Mouse (Mus musculus): ENCODE measurements at regions not wholly inside any gene's neighbourhood (a gene's known extent, or its start where the extent isn't known, plus 50 kb on each side); places are given as distances from the start of the nearest gene placed in this dataset.
"Not testable (repeated sequence)": the region's sequence is repeated elsewhere in the genome, so short reads cannot be mapped to it uniquely, and the experiment has no call there.

DNA sequence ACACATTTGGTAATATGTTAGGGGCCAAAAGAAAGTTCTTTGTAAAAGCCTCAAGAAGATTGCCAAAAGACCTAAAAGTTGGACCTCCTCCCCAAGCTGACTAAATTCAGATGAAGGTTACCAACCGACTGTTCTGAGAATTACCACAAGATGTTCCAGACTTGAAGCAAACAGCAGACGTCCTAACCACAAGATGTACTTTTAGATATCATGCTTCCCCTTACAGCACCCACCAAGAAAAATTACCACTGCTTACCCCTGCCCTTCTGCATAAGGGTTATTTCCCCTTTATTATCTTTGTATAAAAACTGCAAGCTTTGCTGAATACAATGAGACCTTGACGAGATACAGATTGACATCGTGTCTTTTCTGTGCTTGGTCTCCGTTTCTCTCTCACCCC lies 121.6 kb upstream of the Cst10 start:
- DNase-seq: no peak

DNA sequence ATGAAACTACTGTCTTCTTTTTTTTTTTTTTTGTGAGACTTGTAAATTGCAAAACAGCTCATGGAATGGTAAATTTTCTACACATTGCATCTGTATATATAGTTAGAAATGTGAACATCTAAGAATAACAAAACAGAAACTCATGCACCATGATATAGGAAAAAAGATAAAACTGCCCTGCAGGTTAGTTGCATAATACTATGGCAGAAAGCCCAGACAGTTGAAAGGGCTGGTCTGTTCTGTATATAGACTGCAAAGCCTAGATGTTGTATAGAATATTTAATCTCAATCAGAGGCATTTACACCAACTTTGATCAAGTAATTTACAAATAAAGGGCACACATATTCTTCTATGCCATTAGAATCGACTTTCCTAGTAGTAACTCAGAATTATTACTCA lies 120.7 kb upstream of the Cst10 start:
- no peak for DNase-seq

- DNase-seq: not testable (repeated sequence)
Observed at GRCm38 (mm10) chr2:149296936-149297335, 107.9 kb upstream of the Cst10 start.

GRCm38 (mm10) chr2:149305553-149305952 lies 99.3 kb upstream of the Cst10 start:
- DNase-seq: no peak

DNA sequence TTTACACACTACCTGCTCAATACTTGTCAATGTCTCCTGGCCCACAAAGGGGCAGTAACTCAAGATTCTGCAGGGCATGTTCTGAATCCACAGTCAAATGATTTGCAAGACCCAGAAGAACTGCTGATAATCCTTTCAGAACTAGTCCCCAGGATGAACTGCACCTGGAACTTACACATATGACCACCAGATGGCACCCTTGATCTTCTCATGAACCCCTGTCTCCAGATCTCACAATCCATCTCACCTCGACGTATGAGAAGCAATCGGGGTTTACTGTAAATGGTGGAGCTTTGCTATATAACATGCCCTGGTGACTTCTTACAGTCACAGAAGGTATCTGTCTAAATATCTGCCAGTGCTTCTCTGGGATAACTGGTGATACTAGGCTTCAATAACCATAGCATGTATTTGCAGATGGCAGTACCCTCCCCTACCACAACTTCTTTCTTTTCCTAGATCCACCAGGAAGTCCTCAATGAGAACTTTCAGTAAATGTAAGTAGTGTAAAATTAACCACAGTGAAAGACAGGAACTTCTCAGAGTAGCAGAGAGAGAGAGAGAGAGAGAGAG lies 54.5 kb upstream of the Cst10 start:
- peak; percentile 18 for DNase-seq
